Mouse (Mus musculus) kidney, embryonic 15.5 days (tissue): ENCODE measurements around the gene Tshz2. TPM values are rescaled to one million over a fixed set of nuclear protein-coding genes. Genes with fewer than 3 reads are reported as not detected.

Experiments
- ATAC-seq: fragments of 200-750 bp; cut with Nextera tagmentation; replicated peaks from 2 replicates; pipeline ENCODE4 v1.8.0; 2017; ENCODE audit warnings: moderate TSS enrichment; ENCODE audit not compliant: low FRiP score
- H3K27ac ChIP-seq: fragments of 300-500 bp; sonication (generic); 2 replicates; pipeline ENCODE4 v1.5.1; 2015; ENCODE audit warnings: mild to moderate bottlenecking, inconsistent platforms
- H3K27me3 ChIP-seq: fragments of 300-500 bp; sonication (generic); 2 replicates; pipeline ENCODE4 v1.6.1; 2015; ENCODE audit warnings: inconsistent platforms
- H3K36me3 ChIP-seq: fragments of 300-500 bp; sonication (generic); 2 replicates; pipeline ENCODE4 v1.6.1; 2015; ENCODE audit warnings: inconsistent platforms
- H3K4me1 ChIP-seq: fragments of 300-500 bp; sonication (generic); 2 replicates; pipeline ENCODE4 v1.6.1; 2015; ENCODE audit warnings: inconsistent platforms
- H3K4me2 ChIP-seq: fragments of 300-500 bp; sonication (generic); 2 replicates; pipeline ENCODE4 v1.6.1; 2015; ENCODE audit warnings: moderate library complexity, mild to moderate bottlenecking, inconsistent platforms
- H3K4me3 ChIP-seq: fragments of 300-500 bp; sonication (generic); replicated peaks from 2 replicates; pipeline ENCODE4 v1.5.1; 2015; ENCODE audit warnings: mild to moderate bottlenecking, inconsistent platforms
- H3K9ac ChIP-seq: fragments of 300-500 bp; sonication (generic); 2 replicates; pipeline ENCODE4 v1.6.1; 2015; ENCODE audit warnings: mild to moderate bottlenecking, inconsistent platforms
- H3K9me3 ChIP-seq: fragments of 300-500 bp; sonication (generic); replicated peaks from 2 replicates; pipeline ENCODE4 v1.6.1; 2016; ENCODE audit warnings: inconsistent platforms
- WGBS: fragments of 180-500 bp; shearing (Covaris S2); methylation state at CpG from one replicate; pipeline ENCODE4 v1.1.7; 2015; ENCODE audit warnings: mixed read lengths; 5-methylcytosine and 5-hydroxymethylcytosine counted together
- polyA plus RNA-seq: library from polyadenylated mRNA; unstranded; fragments of >200 nt; fragmentation: Nextera tagmentation; extraction: Ambion mirVana; gene quantifications from 2 replicates; pipeline ENCODE4 v1.2.1, GENCODE M21; 2015

The Tshz2 gene
- polyA plus RNA-seq, 1 experiment from 2014 or later = 17.8 TPM

- peak overlapping the region; percentile 88 for H3K9ac ChIP-seq
- peak overlapping the region; percentile 87 for H3K4me2 ChIP-seq
- ATAC-seq = peak; percentile 27
- no peaks in the 10 kb centered on the region for H3K36me3 ChIP-seq
- H3K9me3 ChIP-seq = no peaks in the 10 kb centered on the region
- WGBS = under 1% methylated on average over 38 of the region's 38 CpGs
- no peaks in the 10 kb centered on the region for H3K27me3 ChIP-seq
- peak overlapping the region; percentile 79 for H3K4me3 ChIP-seq
- peak overlapping the region; percentile 94 for H3K27ac ChIP-seq
- peaks cover 57% of the 10 kb centered on the region for H3K4me1 ChIP-seq
Measured at GRCm38 (mm10) chr2:169633491-169634289, 877 bp downstream of the Tshz2 start.

- H3K27ac ChIP-seq = peak overlapping the region; percentile 94
- peaks cover 54% of the 10 kb centered on the region for H3K4me1 ChIP-seq
- H3K36me3 ChIP-seq = no peaks in the 10 kb centered on the region
- peak overlapping the region; percentile 87 for H3K4me2 ChIP-seq
- peak overlapping the region; percentile 88 for H3K9ac ChIP-seq
- 6% methylated on average over 17 of the region's 17 CpGs for WGBS
- ATAC-seq = no peak
- H3K4me3 ChIP-seq = peak overlapping the region; percentile 79
- no peaks in the 10 kb centered on the region for H3K27me3 ChIP-seq
- no peaks in the 10 kb centered on the region for H3K9me3 ChIP-seq
Measured at GRCm38 (mm10) chr2:169634619-169635382, 2.0 kb downstream of the Tshz2 start.

- peak overlapping the region; percentile 94 for H3K27ac ChIP-seq
- WGBS = 11% methylated on average over 7 of the region's 7 CpGs
- peaks cover 55% of the 10 kb centered on the region for H3K4me1 ChIP-seq
- peak overlapping the region; percentile 79 for H3K4me3 ChIP-seq
- H3K36me3 ChIP-seq = no peaks in the 10 kb centered on the region
- peak overlapping the region; percentile 88 for H3K9ac ChIP-seq
- ATAC-seq = no peak
- no peaks in the 10 kb centered on the region for H3K27me3 ChIP-seq
- no peaks in the 10 kb centered on the region for H3K9me3 ChIP-seq
- peak overlapping the region; percentile 87 for H3K4me2 ChIP-seq
Measured at GRCm38 (mm10) chr2:169635428-169635827, 2.6 kb downstream of the Tshz2 start.

GRCm38 (mm10) chr2:169636414-169636813 lies 3.6 kb downstream of the Tshz2 start:
- no peaks in the 10 kb centered on the region for H3K36me3 ChIP-seq
- H3K4me1 ChIP-seq = peaks cover 62% of the 10 kb centered on the region
- 12% methylated on average over 4 of the region's 4 CpGs for WGBS
- peak overlapping the region; percentile 68 for H3K27ac ChIP-seq
- ATAC-seq = no peak
- peak overlapping the region; percentile 31; the same call in 1 of the 2 replicates for H3K9ac ChIP-seq
- H3K27me3 ChIP-seq = no peaks in the 10 kb centered on the region
- peak overlapping the region; percentile 79 for H3K4me3 ChIP-seq
- no peaks in the 10 kb centered on the region for H3K9me3 ChIP-seq
- H3K4me2 ChIP-seq = peak overlapping the region; percentile 87

GRCm38 (mm10) chr2:169641547-169641946 lies 8.7 kb downstream of the Tshz2 start:
- no peaks in the 10 kb centered on the region for H3K27me3 ChIP-seq
- no peak overlapping the region for H3K27ac ChIP-seq
- no peak for ATAC-seq
- H3K4me1 ChIP-seq = peaks cover 39% of the 10 kb centered on the region
- H3K9ac ChIP-seq = no peak overlapping the region
- H3K36me3 ChIP-seq = peaks cover 11% of the 10 kb centered on the region; the same call in 1 of the 2 replicates
- no peaks in the 10 kb centered on the region for H3K9me3 ChIP-seq
- no peak overlapping the region for H3K4me3 ChIP-seq
- 52% methylated on average over 14 of the region's 14 CpGs for WGBS
- 0 out of 2 replicates have a peak overlapping the region, but pooled peaks have one; percentile 14 for H3K4me2 ChIP-seq

GRCm38 (mm10) chr2:169642420-169642819 lies 9.6 kb downstream of the Tshz2 start:
- no peak overlapping the region for H3K9ac ChIP-seq

GRCm38 (mm10) chr2:169647091-169647490 lies 14.3 kb downstream of the Tshz2 start:
- 0 out of 2 replicates have a peak, but pooled peaks cover 8% of the 10 kb centered on the region for H3K4me1 ChIP-seq
- no peak for ATAC-seq
- H3K36me3 ChIP-seq = peaks cover 14% of the 10 kb centered on the region
- no peaks in the 10 kb centered on the region for H3K27me3 ChIP-seq
- no peaks in the 10 kb centered on the region for H3K9me3 ChIP-seq
- no peak overlapping the region for H3K27ac ChIP-seq
- H3K9ac ChIP-seq = no peak overlapping the region
- no peak overlapping the region for H3K4me2 ChIP-seq
- 92% methylated on average over 7 of the region's 7 CpGs for WGBS
- H3K4me3 ChIP-seq = no peak overlapping the region

More at GRCm38 (mm10) chr2:169642420-169642819, 9.6 kb downstream of the Tshz2 start:
- no peaks in the 10 kb centered on the region for H3K27me3 ChIP-seq
- H3K4me2 ChIP-seq = no peak overlapping the region
- no peak overlapping the region for H3K27ac ChIP-seq
- no peak overlapping the region for H3K4me3 ChIP-seq
- peaks cover 30% of the 10 kb centered on the region for H3K4me1 ChIP-seq
- H3K9me3 ChIP-seq = no peaks in the 10 kb centered on the region
- 93% methylated on average over 8 of the region's 8 CpGs for WGBS
- H3K36me3 ChIP-seq = peaks cover 18% of the 10 kb centered on the region
- no peak for ATAC-seq

GRCm38 (mm10) chr2:169649262-169649885 lies 16.6 kb downstream of the Tshz2 start:
- WGBS = 52% methylated on average over 7 of the region's 7 CpGs
- Histone ChIP-seq H3K36me3 (peaks cover 15% of the 10 kb centered on the region), H3K4me2 (no peak overlapping the region), H3K9me3 (no peaks in the 10 kb centered on the region), H3K27ac (no peak overlapping the region), H3K4me3 (no peak overlapping the region), H3K4me1 (0 out of 2 replicates have a peak, but pooled peaks cover 8% of the 10 kb centered on the region), H3K9ac (no peak overlapping the region), H3K27me3 (no peaks in the 10 kb centered on the region)
- no peak for ATAC-seq

- Histone ChIP-seq H3K4me1 (peaks cover 21% of the 10 kb centered on the region), H3K27me3 (no peaks in the 10 kb centered on the region), H3K4me2 (no peak overlapping the region), H3K36me3 (peaks cover 2% of the 10 kb centered on the region; the same call in 1 of the 2 replicates), H3K27ac (no peak overlapping the region), H3K9me3 (no peaks in the 10 kb centered on the region), H3K4me3 (no peak overlapping the region), H3K9ac (no peak overlapping the region)
- 72% methylated on average over 1 of the region's 1 CpGs for WGBS
- ATAC-seq = no peak
Measured at GRCm38 (mm10) chr2:169653282-169653681, 20.5 kb downstream of the Tshz2 start.

- Histone ChIP-seq H3K9ac (no peak overlapping the region), H3K27ac (peak overlapping the region; percentile 79), H3K27me3 (no peaks in the 10 kb centered on the region), H3K4me3 (no peak overlapping the region), H3K4me1 (peaks cover 60% of the 10 kb centered on the region), H3K4me2 (peak overlapping the region; percentile 18), H3K9me3 (no peaks in the 10 kb centered on the region; the same call in 1 of the 2 replicates), H3K36me3 (no peaks in the 10 kb centered on the region)
- WGBS = 20% methylated on average over 8 of the region's 8 CpGs
- no peak for ATAC-seq
Measured at GRCm38 (mm10) chr2:169663792-169664191, 31.0 kb downstream of the Tshz2 start.

- no peaks in the 10 kb centered on the region for H3K36me3 ChIP-seq
- H3K4me2 ChIP-seq = no peak overlapping the region
- H3K4me3 ChIP-seq = no peak overlapping the region
- H3K27me3 ChIP-seq = no peaks in the 10 kb centered on the region
- no peak overlapping the region for H3K9ac ChIP-seq
- WGBS = 80% methylated on average over 7 of the region's 7 CpGs
- ATAC-seq = no peak
- peaks cover 31% of the 10 kb centered on the region for H3K4me1 ChIP-seq
- H3K9me3 ChIP-seq = no peaks in the 10 kb centered on the region
- no peak overlapping the region for H3K27ac ChIP-seq
Measured at GRCm38 (mm10) chr2:169671264-169671663, 38.5 kb downstream of the Tshz2 start.
